Mouse (Mus musculus) bone marrow, adult 2 months (tissue): ENCODE data around the gene Spag8.

Experiments used
- CTCF ChIP-seq: fragments of 200-500 bp; IDR thresholded peaks from 2 replicates; pipeline ENCODE4 v1.5.1; 2011; ENCODE audit warnings: low read length, control low read depth; ENCODE audit not compliant: control insufficient read depth, insufficient read depth
- POLR2A ChIP-seq: fragments of 200-500 bp; IDR thresholded peaks from 2 replicates; pipeline ENCODE4 v1.6.1; 2011; ENCODE audit warnings: low read depth, mild to moderate bottlenecking, control low read depth, low read length, borderline replicate concordance; ENCODE audit not compliant: control insufficient read depth

DNA sequence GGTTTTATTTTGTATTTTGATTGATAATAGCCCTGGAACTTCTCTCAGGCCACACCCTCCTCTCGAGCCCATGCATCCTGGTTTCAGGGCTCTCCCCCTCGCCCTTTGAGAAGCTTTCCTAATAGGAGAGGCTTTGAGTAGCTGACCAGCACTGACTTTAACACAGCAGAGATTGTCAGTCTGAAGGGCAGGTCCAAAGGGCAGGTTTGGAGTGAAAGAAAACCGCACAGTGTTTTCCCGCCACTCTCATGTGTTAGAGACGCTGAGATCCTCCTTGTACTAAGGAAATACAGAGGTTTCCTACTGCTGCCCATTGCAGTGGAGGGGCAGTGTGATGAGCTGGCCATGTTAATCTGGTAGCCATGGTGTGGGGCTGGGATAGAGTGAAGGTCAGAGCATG is 21.6 kb upstream of the Spag8 start:
- no peak for TF ChIP-seq CTCF
- TF ChIP-seq POLR2A, result no peak
